Mouse (Mus musculus) 416B (cell line): ENCODE data around the gene Trim8.

ENCODE experiments used
- DNase-seq: peaks from one replicate; pipeline ENCODE4 v3.0.0; 2011; ENCODE audit warnings: low read depth

Gene Trim8

GRCm38 (mm10) chr19:46550385-46550784 is 48.9 kb downstream of the Trim8 start:
- DNase-seq = no peak

- DNase-seq = peak; percentile 10
Measured at GRCm38 (mm10) chr19:46552496-46552895, 51.0 kb downstream of the Trim8 start.

- DNase-seq = peak; percentile 84
Measured at GRCm38 (mm10) chr19:46553541-46553955, 52.0 kb downstream of the Trim8 start.

- no peak for DNase-seq
Measured at GRCm38 (mm10) chr19:46558009-46558408, 56.5 kb downstream of the Trim8 start.

- DNase-seq = no peak
Measured at GRCm38 (mm10) chr19:46558631-46559030, 57.1 kb downstream of the Trim8 start.

GRCm38 (mm10) chr19:46562132-46562531 is 60.6 kb downstream of the Trim8 start:
- DNase-seq = peak; percentile 76

GRCm38 (mm10) chr19:46562581-46563515 is 61.3 kb downstream of the Trim8 start:
- DNase-seq = no peak

GRCm38 (mm10) chr19:46563603-46564002 is 62.1 kb downstream of the Trim8 start:
- DNase-seq = no peak

- no peak for DNase-seq
Measured at GRCm38 (mm10) chr19:46564043-46564462, 62.6 kb downstream of the Trim8 start.
